Mouse (Mus musculus) right cerebral cortex, adult 18-20 months (tissue): Measurements from ENCODE around the gene Srp72.
"Not testable (repeated sequence)": the region's sequence is repeated elsewhere in the genome, so short reads cannot be mapped to it uniquely, and the experiment has no call there.

Experiments used
- DNase-seq: peaks from one replicate; pipeline ENCODE4 v3.0.0; 2022; ENCODE audit warnings: mixed read lengths

Gene Srp72

DNA sequence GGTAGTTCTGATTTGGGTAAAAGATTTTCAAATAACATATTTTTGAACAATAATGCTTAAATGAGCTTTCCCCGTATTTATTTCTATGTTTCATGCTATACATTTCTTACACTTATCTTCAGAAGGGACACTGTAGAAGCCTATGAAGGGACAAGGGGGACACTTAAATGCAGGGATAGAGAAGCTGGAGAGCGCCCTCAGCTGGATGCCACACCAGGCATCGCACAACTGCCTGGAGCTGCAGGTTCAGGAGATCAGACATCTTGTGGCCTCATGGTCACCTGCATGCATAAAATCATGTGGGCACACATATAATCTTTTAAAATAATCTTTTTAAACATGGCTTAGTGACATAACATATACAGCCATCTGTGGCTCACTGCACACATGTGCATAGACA is 9.8 kb upstream of the Srp72 start:
- no peak for DNase-seq

GRCm38 (mm10) chr5:76969250-76969649 is 5.2 kb upstream of the Srp72 start:
- DNase-seq, result no peak

DNA sequence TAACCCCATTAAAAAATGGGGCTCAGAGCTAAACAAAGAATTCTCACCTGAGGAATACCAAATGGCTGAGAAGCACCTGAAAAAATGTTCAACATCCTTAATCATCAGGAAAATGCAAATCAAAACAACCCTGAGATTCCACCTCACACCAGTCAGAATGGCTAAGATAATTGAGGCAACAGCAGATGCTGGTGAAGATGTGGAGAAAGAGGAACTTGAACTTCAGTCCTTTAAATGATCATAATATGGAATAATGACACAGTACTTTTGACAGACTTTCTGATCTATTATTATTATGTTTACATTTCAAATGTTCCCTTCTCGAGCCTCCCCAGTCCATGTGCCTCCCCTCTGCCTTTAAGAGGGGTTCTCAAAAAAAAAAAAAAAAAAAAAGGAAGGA is 3.4 kb upstream of the Srp72 start:
- not testable (repeated sequence) for DNase-seq

DNA sequence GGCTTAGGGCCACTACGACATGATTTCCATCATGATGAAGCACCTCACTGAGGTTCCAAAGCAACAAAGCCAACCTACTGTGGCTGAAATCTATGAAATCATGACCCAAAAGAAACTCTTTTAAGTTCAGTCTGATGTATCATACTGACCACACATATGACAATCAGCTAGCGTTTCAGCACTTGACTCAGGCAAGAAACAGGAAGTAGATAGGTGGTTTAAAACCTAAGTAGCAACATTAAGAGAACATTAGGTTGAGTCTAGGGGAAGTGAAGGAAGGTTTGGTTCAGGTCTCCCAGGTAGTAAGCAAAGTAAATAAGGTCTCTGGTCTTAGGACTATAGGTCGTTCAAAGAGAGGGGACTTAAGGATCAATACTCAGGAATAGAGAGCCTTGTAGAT is 995 bp upstream of the Srp72 start:
- DNase-seq, result no peak

DNA sequence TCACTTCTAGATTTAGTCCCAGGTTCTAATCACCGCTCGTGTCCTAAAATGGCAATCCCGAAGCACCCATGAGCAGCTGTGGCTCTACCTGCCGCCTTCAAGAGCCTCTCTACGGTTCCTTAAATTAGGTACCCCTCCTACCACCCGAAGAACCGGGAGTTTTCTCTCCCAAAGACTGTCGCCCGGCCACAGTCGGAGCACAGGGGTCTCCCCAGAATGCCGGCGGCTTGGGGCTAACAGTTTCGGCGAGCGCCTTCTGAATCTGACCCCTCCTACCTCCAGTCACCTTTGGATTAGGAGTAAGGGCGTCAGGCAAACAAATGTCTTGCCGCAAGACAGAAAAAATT is 303 bp upstream of the Srp72 start:
- peak; percentile 10 for DNase-seq

GRCm38 (mm10) chr5:76975736-76976135 is 1.3 kb downstream of the Srp72 start:
- DNase-seq, result no peak

GRCm38 (mm10) chr5:76984015-76984414 is 9.5 kb downstream of the Srp72 start:
- no peak for DNase-seq

DNA sequence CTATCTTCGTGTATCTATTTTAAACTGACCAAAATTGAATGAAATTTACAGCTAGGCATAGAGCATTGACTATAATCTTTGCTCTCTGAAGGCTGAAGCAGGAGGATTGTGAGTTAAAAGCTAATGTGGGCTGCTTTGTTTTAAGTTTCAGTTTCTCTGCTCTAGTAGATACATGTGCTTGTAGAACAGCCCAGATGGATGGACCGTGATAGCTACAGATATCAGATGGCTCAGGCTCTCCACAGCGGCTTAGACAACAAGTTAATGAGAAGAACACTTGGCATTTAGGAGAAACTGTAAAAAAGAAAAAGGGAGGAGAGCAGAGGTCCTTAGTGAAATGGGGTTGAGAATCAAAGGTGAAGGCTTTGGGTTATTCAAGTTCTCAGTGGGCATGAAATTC is 16.3 kb downstream of the Srp72 start:
- DNase-seq, result no peak

DNA sequence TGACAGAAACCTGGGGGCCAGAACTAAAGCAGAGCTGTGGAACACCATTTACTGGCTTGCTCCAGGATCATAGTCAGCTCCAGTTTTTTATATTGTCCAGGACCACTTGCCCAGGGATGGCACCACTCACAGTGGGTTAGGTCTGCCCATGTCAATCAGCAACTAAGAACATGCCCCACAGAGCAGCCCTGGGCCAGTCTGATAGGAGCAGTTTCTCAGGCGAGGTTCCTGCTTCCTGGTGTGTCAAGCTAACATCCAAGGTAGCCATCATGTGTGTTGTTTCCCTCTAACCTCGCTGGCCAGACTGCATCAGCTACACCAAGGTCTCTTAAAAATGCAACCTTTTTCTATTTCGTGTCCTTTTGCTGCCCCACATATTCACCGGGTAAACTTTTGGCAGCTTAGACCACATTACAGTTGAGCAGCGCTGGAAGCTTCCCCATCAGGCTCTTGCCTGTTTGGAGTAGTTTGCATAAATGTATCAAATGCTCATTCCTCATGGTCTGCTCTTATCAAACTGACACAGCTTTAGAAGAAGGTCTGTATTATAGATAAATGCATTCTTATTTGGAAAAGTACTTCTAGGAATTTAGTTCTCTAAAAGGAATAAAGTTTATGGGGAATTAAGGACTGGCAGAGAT is 18.8 kb downstream of the Srp72 start:
- DNase-seq, result no peak

GRCm38 (mm10) chr5:76998416-76998815 is 23.9 kb downstream of the Srp72 start:
- DNase-seq, result peak; percentile 30

GRCm38 (mm10) chr5:77001192-77001591 is 26.7 kb downstream of the Srp72 start:
- no peak for DNase-seq

DNA sequence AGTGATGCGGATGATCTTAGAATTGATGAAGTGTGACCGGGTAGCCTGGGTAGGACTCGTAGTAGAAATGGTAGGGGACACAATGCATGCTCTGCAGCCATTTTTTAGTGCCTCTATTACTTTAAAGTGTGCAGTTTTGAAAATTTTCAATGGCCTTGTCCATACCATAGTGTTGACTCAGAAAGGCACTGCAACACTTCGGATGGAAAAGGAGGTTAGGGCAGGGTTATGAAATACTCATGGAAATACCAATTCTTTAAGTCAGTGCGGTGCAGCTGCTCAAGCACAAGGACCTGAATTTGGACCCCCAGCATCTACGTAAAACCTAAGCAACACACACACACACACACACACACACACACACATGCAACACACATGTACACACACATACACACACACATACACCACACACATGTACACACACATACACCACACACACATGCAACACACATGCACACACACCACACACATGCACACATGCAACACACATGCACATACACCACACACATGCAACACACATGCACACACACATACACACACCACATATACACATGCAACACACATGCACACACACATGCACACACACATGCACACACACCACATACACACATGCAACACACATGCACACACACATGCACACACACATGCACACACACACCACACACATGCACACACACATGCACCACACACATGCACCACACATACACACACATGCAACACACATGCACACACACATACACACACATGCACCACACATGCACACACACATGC is 29.8 kb downstream of the Srp72 start, which contains the start of gene Arl9:
Gene Arl9 (plus strand): TSS at position 5 of the 771 bp plus-strand sequence.
- DNase-seq, result no peak

GRCm38 (mm10) chr5:77010352-77010751 is 35.9 kb downstream of the Srp72 start:
- DNase-seq, result no peak

DNA sequence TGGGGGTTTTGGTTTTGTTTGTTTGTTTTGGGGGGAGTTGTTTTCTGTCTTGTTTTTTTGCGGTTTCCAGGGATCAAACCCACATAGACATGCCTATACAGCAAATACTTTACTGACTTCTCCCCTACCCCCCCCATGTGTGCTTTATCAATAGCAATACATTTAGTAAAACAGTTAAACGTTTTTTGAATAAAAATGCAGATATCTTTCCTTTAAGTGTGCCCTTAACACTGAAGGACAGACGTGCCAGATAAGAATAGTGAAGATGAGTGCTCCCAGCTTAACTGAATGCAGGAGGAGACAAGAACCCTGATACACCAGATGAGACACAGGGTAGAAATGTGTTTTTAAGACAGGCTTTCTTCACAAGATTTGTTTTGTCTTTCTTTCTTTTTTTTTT is 36.6 kb downstream of the Srp72 start:
- DNase-seq, result no peak

DNA sequence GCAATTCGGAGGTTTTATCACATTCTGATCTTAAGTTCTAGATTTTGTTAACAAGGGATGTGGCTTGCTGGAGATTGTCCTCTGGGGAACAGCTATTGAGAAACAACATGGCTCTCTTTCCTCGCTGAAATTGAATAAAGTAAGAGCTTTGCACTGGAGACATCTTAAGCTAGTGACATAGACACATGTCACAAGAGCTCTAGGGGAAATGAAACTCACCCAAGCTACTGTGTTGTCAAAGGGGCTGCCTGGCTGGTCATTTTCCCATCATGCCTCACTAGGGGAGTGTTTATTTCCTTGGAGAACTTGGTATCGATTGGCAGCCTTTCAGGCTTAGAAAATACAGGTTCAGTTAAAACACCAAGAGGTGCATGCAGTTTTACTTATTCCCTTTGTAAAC is 38.7 kb downstream of the Srp72 start:
- DNase-seq, result no peak

DNA sequence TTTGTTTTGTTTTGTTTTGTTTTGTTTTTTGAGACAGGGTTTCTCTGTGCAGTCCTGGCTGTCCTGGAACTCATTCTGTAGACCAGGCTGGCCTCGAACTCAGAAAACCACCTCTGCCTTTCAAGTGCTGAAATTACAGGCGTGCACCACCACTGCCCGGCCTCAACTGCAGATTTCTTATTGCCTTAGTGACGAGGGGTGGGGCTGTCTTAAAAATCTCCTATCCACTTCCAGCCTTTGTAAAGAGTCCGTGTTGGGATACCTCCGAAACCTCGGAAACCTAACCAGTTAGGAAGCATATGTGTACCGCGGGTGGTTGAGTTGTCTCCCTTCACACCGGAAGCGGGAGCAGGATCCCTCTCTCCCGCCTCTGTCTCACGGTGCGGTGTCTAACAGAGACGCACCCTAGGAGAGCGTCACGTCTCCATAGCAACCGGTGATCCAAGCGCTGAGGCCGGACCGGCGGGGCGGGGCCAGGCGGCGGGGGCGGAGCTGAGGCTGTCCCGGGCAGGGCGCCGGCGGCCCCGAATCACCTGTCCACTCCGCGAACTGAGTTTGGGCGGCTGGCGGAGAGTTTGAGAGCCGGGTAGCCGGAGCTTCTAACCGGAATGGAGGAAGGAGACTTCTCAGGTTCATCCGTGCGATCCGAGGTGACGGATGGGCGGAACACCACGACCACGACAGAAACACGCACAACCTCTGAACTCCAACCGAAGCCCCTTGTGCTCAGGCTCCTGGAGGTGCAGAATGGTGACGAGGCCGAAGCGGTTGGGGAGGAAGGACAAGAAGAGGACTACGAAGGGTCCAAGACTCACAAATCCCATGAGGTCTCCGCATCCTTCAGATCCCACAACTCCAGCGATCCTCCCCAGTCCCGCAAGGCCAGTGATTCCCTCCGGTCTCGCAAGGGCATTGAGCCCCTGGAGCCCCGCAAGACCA is 41.3 kb downstream of the Srp72 start, which contains the start of gene Thegl:
Gene Thegl (plus strand): TSS at position 480 of the 939 bp plus-strand sequence.
- DNase-seq, result peak; percentile 80

DNA sequence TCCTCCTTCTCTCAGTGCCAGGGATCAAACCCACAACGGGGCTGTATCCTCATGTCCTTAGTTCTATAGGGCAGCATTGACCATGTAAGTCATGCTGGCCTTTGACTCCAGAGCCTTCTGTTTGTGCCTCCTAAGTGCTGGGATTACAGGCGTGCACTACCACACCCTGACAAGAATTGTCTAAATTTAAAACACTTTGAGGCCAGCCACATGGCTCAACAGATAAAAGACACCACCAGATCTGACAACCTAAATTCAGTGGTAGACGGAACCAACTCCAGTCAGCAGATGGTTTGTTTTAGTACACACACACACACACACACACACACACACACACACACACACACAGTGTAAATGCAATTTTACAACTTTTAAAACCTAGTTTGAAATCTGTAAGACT is 53.6 kb downstream of the Srp72 start:
- no peak for DNase-seq

DNA sequence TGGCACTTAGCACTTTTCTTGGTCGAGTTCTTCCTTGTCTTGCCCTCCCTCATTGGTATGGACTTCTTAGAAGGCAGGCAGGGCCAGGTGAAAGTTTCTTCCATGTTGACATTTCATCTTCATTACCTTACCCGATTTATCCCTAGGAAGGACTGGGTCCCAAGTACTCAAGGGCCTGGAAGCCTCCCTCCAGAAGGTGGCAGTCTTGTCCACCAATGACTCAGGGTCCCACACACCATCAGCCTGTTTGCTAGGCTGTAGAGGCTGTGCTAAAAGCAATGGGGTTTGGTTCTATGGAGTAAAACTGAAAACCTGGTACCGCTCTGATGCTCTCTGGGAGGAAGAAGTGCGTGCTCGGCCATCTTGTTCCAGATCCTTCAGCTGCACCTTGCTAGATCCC is 55.3 kb downstream of the Srp72 start:
- peak; percentile 15 for DNase-seq

GRCm38 (mm10) chr5:77035101-77035500 is 60.6 kb downstream of the Srp72 start:
- not testable (repeated sequence) for DNase-seq

DNA sequence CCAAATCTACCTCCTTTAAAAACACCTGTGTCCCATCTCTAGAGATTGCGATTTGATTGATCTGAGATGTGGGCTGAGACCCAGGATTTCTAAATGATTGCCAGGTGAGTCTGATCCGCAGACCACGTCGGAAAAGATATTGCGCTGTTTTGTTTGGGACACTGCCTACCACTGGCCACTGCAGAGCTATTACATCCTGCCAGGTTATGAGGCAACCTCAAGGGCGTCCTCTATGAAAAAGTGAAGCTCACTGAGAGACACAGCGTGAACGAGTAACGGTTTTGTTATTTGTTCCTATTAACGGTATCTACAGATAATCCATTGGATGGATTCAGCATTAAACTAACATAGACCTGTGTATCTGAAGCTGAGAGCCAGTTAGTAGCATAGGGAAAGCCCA is 64.0 kb downstream of the Srp72 start:
- no peak for DNase-seq

- no peak for DNase-seq
Measured at GRCm38 (mm10) chr5:77039391-77039790, 64.9 kb downstream of the Srp72 start.

GRCm38 (mm10) chr5:77044362-77044761 is 69.9 kb downstream of the Srp72 start:
- DNase-seq, result no peak
